Mouse (Mus musculus): Measurements from ENCODE around the gene BC035947.
"Not testable (repeated sequence)": the region's sequence is repeated elsewhere in the genome, so short reads cannot be mapped to it uniquely, and the experiment has no call there.

The BC035947 gene

GRCm38 (mm10) chr1:78511621-78512160 lies at the start of gene BC035947:
TSS of gene BC035947 (minus strand) at chr1:78512158.
- no peak for DNase-seq (ENCODE audit: low spot score in 2 of 2)

- DNase-seq (ENCODE audit: low spot score in 2 of 2): no peak
These were observed 42.2 kb upstream of the BC035947 start for GRCm38 (mm10) chr1:78554012-78554666.

- DNase-seq (ENCODE audit: low spot score in 2 of 2): no peak
These were observed 37.0 kb upstream of the BC035947 start for GRCm38 (mm10) chr1:78548961-78549360.

GRCm38 (mm10) chr1:78546258-78546657 lies 34.3 kb upstream of the BC035947 start:
- no peak for DNase-seq (ENCODE audit: low spot score in 2 of 2)

- not testable (repeated sequence) for DNase-seq (ENCODE audit: low spot score in 2 of 2)
These were observed 31.7 kb upstream of the BC035947 start for GRCm38 (mm10) chr1:78543631-78544030.

- DNase-seq (ENCODE audit: low spot score in 2 of 2): no peak
These were observed 27.2 kb upstream of the BC035947 start for GRCm38 (mm10) chr1:78539166-78539565.

- DNase-seq (ENCODE audit: low spot score in 2 of 2): peak in 1 of 2 experiments; percentile 8
These were observed 26.4 kb upstream of the BC035947 start for GRCm38 (mm10) chr1:78538396-78538795.

- DNase-seq (ENCODE audit: low spot score in 2 of 2): peak; percentile 83 to 85
These were observed 25.6 kb upstream of the BC035947 start for GRCm38 (mm10) chr1:78537494-78538010.

- peak; percentile 87 to 92 for DNase-seq (ENCODE audit: low spot score in 2 of 2)
These were observed 24.6 kb upstream of the BC035947 start for GRCm38 (mm10) chr1:78536310-78537164.

- no peak for DNase-seq (ENCODE audit: low spot score in 2 of 2)
These were observed 22.6 kb upstream of the BC035947 start for GRCm38 (mm10) chr1:78534428-78535150.

- DNase-seq (ENCODE audit: low spot score in 2 of 2): peak in 1 of 2 experiments; percentile 12
These were observed 20.3 kb upstream of the BC035947 start for GRCm38 (mm10) chr1:78532184-78532800.

- DNase-seq (ENCODE audit: low spot score in 2 of 2): peak in 1 of 2 experiments; percentile 10
These were observed 18.7 kb upstream of the BC035947 start for GRCm38 (mm10) chr1:78530500-78531215.

- DNase-seq (ENCODE audit: low spot score in 2 of 2): no peak
These were observed 17.1 kb upstream of the BC035947 start for GRCm38 (mm10) chr1:78529011-78529410.

GRCm38 (mm10) chr1:78528356-78528755 lies 16.4 kb upstream of the BC035947 start:
- no peak for DNase-seq (ENCODE audit: low spot score in 2 of 2)

GRCm38 (mm10) chr1:78525189-78525886 lies 13.4 kb upstream of the BC035947 start:
- peak; percentile 75 to 80 for DNase-seq (ENCODE audit: low spot score in 2 of 2)

GRCm38 (mm10) chr1:78518907-78519306 lies 6.9 kb upstream of the BC035947 start:
- no peak for DNase-seq (ENCODE audit: low spot score in 2 of 2)

GRCm38 (mm10) chr1:78512756-78513155 lies 798 bp upstream of the BC035947 start:
- no peak for DNase-seq (ENCODE audit: low spot score in 2 of 2)

GRCm38 (mm10) chr1:78510862-78511261 lies 1.1 kb downstream of the BC035947 start, which contains the start of gene Mogat1:
TSS of gene Mogat1 (plus strand) at chr1:78510991.
- no peak for DNase-seq (ENCODE audit: low spot score in 2 of 2)

- no peak for DNase-seq (ENCODE audit: low spot score in 2 of 2)
These were observed 4.8 kb downstream of the BC035947 start for GRCm38 (mm10) chr1:78507137-78507536.

GRCm38 (mm10) chr1:78502527-78502926 lies 9.4 kb downstream of the BC035947 start:
- DNase-seq (ENCODE audit: low spot score in 2 of 2): no peak
